Mouse (Mus musculus): ENCODE data around the gene Slc25a33. TPM values are rescaled to one million over a fixed set of nuclear protein-coding genes. Genes with fewer than 3 reads are reported as not detected.
A peak's percentile ranks its signal among the peaks of the same experiment; 100 is the strongest.

Slc25a33 gene
- polyA plus RNA-seq, 1 experiment: 14.0 TPM

DNA sequence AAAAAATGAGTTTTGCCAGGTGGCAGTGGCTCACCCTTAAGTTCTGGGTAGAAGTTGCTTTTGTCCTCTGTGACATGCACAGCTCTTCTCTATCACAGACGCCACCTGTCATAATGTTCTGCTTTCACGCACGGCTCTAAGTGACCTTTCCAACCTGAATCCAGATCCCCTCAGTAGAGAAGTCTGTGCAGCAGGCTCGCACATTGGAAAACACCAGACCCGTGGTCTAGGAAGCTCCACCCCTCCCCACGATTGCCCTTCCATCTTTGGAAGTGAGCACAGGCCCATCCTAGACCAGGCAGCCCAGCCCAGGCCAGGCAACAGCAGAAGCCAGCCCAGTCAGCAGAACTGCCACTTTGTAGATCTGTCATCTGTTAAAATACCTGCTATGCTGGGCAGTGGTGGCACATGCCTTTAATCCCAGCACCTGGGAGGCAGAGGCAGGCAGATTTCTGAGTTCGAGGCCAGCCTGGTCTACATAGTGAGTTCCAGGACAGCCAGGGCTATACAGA lies 20.9 kb upstream of the Slc25a33 start:
- DNase-seq (ENCODE audit: low read depth): no peak

DNA sequence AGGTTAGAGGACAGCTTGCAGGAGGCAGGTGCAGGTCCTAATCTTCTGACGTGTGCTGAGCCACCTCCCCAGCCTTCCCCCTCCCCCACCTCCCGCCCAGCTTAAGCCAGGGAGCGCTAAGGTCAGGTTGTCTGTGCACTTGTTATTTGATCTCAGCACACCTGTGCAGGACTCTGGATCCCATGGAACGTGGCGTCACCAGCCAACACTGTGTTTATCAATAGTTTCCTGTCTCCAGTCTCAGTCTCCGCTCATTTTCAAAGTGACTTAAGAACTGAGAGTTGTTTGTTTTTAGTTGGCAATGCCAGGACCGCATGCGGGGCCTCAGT lies 19.9 kb upstream of the Slc25a33 start:
- DNase-seq (ENCODE audit: low read depth): no peak

DNA sequence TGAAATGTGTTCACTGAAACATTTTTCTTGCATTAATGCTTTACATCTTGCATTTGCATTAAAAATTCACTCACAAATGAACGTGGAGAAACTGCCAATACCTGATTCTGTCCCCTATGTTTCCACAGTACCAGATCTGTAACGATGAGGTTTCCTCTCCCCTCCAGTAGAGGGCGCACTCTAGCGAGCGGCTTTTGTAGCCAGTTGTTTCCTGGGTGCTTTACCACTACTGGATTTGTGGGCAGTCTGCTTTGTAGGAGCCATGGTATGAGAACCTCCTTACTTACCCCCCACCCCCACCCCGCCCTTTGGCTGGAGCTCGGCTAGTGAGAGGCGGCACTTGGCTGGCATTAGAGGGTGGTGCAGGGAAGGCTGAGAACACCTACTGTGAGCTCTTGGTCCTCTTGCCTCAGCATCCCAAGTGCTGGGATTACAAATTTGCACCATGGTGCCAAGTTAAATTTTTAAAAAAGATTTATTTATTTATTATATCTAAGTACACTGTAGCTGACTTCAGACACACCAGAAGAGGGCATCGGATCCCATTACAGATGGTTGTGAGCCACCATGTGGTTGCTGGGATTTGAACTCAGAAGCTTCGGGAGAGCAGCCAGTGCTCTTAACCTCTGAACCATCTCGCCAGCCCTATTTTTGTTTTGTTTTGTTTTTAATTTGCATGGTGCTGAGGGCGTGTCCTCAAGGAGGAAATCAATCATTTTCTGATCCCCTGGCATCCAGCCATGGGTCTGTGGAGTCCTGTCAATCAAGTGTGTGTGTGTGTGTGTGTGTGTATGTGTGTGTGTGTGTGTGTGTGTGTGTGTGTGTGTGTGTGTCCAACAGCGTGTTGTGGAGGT lies 19.3 kb upstream of the Slc25a33 start:
- DNase-seq (ENCODE audit: low read depth): no peak

DNA sequence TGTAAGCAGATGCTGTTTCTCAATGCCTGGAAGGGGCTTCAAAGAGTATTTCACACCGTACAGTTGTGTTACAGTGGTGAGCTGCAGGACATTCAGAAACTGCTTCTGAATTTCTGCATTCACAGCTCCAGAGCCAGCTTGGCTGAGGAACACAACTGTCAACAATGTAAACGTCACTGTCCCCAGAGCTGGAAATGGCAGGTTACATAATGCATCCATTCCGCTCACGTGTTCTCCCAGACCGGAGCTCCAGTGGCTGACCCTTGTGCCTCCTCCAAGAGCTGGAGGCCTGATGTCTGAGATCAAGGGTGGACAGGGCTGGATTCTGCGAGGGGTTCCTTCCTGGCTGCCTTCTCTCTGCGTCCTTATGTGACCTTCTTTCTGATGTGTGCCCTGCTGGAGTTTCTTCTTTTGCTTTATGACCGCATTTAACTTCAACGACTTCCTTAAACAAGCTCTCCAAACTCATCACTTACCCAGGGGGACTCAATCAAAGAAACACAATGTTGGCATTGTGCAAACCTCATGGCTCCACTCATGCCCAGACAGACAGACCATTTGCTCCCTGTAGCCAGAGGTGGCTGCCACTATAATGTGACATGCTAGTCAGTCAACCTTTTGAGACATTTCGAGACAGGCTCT lies 18.2 kb upstream of the Slc25a33 start:
- no peak for DNase-seq (ENCODE audit: low read depth)

DNA sequence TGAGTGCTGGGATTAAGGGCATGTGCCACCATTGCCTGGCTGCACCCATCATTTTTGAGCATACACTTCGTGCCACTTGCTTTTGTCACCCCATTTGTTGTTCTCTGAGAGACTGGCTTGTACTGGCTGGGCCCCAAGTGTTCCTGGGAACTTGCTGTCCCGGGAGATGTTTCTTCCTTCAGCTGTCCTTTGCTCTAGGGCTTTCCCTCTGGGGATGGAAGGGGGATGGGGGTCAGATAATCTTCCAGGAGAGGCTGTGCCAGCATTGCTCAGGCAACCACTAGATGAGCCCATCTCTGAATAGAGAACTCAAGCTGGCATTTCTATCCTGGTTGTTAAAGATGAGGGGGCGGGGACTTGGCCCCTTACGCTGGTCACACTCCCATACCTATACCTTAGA lies 17.4 kb upstream of the Slc25a33 start:
- DNase-seq (ENCODE audit: low read depth): no peak

DNA sequence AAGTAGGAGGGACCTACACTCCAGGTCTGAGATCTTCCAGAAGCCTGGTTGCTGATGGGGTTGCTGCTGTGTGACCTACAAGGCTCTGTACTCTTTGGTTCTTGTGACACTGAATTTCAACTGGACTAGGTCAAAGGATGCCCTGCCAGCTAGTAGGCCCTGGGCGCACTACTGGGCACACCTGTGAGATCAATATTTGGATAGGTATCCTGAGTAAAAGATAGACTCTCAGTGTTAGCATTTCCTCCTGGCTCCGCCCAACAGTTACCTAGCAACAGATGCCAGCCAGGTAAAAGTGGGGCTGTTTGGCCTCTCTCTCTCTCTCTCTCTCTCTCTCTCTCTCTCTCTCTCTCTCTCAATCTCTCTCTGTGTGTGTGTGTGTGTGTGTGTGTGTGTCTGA lies 16.9 kb upstream of the Slc25a33 start:
- DNase-seq (ENCODE audit: low read depth): no peak

DNA sequence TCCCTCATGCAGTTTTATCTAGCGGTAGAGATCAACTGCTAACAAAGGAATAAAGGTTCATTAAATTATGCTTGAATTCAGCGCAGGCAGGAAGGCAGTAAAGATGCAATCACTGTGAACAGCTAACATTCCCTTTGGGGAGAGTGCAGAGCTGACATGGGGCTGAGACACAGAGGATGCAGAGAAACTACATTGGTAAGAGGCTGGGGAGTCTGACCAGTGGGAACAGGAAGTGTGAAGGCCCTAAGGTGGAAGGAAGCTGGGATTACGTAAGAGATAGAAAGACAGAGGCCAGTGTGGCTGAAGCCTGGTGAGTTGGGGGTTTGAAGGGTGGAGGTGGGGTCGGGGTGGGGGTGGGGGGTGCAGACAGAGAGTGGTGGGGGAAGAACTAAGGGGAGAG lies 16.5 kb upstream of the Slc25a33 start:
- DNase-seq (ENCODE audit: low read depth): no peak

DNA sequence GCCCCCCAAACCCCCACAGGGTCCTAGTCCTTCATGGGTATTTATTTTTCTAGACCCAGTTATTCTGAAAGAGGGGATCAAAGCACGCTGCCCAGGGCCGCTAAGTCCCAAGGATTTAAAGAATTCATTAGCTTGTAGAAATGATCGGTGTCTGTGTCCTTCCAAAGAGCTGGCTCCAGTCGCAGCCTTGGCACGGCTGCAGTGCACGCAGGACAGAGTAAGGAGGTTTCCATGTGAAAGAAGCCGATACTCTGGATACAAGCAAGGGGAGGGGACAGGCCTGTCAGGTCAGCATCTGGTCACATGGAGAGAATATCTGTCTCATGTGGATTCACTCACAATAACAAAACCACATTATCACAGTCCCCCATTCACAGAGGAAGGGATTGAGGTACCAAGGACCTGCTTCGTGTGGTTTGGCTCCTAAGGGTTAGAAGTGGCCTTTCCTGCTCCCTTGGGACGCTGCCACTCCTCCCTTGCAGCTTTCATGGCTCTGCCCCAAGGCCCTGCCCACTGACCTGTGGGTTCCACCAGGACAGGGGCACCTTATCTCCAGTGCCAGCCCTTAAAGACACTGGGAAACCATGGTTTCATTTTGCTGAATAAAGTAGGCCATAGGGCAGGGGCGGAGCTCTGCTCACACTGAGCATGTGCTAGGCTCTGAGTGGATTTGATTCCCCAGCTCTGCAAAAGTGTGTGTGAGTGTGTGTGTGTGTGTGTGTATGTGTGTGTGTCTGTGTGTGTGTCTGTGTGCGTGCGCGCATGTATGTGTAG lies 15.5 kb upstream of the Slc25a33 start:
- no peak for DNase-seq (ENCODE audit: low read depth)

DNA sequence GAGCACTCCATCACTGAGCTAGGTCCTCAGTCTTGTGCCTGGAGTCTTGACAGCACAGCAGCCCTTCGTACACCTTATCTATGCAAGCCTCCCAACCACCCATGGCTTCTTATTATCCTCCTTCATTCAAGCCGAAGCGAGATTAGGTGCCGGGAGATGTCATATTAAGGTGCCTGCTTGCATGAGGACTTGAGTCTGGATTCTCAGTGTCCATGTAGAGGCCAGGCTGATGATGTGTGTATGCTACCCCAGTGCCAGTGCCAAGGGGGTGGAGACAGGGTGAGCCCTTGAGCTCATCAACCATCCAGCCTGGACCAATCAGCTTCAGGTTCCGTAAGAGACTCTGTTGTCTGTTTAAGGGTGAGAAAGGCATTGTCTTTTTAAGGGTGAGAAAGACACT lies 10.8 kb upstream of the Slc25a33 start:
- no peak for DNase-seq (ENCODE audit: low read depth)

DNA sequence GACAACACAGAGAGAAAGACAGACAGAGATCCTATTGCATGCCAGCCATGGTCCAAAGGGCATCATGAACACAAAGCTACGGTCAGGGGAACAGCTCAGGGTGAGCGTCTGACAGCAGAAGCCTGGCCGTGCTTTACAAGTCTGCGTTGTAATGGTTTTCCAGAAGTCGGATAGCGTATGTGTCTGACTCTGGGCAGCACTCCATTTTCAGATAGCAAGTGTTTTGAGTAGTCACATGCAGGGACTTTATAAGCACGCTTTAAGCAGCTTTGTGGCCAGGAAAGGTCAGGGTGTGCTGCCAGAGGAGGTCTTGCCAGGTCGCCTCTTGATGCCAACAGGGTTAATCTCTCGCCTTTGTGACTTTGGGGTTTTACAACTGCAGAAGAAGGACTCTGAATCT lies 10.3 kb upstream of the Slc25a33 start:
- no peak for DNase-seq (ENCODE audit: low read depth)

DNA sequence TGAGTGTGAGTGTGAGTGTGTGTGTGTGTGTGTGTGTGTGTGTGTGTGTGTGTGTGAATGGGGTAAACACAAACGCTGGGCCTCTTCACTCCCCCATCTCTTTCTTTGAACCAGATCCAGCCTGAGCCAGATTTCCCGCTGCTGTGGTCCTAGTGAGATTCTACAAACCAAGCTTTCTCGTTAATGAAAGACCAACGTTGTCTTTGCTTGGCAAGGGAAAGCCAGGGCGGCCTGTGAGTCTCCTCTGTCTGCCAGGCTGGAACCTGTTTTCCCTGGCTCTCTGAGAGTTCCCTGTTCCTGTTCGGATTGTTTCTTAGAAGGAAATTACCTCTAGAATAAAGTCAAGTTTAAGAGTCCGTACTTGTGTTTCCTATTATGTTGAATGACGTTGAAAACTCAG lies 8.9 kb upstream of the Slc25a33 start:
- no peak for DNase-seq (ENCODE audit: low read depth)

DNA sequence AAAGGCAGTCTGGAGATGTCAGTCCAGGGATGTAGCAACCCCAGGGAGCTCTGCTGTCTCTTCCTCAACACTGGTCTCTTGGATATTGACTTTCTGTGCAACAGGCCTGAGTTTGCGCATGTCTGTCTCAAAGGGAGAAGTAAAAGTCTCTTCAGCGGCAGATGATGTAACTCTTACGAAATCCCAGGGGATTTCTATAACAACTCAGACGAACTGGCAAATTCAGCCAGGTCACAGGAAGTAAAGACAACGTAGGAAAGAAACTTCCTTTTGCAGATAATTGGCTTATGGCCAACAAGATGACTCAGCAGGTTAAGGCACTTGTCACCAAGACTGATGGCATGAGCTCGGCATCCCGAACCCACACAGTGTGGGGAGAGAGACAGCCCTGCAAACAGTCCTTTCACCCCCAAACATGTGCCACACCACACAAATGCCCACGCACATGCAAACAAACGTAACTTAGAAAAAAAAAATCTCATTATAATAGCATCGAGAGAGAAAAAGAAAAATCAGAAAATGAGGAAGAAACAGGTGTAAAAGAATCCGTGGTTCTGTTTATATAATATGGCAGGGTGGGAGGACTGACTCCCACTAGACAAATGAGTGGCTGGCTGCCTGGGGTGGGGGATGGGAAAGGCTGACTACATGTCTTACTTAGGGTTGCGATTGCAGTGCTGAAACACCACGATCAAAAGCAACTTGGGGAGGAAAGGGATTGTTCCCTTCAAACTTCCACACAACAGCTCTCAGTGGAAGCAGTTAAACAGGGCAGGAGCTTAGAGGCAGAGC lies 6.7 kb upstream of the Slc25a33 start:
- DNase-seq (ENCODE audit: low read depth): peak; percentile 94

DNA sequence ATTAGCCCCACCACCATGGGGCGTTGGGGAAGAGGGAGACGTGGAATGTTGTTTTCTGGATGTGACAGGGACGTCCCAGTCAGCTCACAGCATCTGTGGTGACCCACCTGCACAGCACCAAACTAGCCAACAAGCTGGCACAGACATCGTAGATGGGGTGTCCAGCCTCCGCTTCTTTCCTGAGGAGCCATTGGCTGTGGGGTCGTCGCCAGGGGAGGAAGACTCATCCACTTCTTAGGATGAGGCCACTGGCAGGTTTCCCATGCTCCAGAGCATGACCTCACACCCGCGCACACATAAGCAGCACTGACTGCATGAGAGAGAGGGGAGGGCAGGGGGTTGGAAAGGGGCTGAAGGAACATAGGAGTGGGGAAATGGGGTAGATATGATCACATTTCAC lies 5.9 kb upstream of the Slc25a33 start:
- DNase-seq (ENCODE audit: low read depth): no peak

DNA sequence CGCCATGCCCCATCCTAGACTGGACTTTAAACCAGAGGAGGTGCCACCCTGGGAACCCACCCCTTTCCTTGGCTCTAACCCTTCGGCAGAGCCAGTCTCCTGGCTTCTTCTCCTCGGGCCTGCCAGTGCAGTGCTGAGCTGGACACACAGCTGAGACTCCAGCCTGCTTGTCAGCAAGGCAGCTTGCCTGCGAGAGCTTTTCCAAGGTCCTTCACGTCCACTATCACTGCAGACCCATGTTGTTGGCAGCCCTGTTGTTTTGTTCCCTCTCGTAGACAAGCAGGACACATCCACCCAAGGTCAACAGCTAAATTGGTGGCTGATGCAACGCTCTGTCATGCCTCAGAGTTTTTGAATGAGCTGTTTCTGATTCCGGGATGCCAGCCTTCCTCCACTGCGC lies 3.0 kb upstream of the Slc25a33 start:
- DNase-seq (ENCODE audit: low read depth): no peak

DNA sequence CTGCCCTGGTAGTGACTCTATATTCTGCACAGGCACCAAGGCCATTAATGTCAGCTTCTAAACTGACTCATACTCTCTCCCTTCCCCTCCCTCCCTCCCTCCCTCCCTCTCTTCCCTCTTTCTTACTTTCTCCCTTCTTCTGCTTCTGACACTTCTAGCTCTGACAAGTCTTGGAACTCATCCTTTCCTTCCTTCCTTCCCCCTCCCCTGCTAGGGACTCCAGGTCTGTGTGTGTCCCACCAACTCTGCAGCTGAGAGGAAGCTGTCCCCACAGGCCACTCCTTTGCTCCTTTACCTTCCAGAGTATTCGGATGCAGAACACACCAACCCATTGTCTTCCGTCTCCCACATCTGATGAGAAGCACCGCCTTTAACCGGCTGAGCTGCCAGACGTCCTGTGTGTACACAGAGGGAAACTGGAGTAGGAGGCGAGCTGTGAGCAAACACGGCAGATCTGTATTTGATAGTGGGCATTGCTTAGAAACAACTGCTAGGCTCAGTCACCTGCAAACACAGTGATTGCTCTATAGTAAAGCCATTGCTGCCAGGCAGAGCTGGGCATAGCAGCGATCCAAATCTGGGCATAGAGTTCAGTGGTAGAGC lies 1.8 kb upstream of the Slc25a33 start:
- DNase-seq (ENCODE audit: low read depth): no peak

DNA sequence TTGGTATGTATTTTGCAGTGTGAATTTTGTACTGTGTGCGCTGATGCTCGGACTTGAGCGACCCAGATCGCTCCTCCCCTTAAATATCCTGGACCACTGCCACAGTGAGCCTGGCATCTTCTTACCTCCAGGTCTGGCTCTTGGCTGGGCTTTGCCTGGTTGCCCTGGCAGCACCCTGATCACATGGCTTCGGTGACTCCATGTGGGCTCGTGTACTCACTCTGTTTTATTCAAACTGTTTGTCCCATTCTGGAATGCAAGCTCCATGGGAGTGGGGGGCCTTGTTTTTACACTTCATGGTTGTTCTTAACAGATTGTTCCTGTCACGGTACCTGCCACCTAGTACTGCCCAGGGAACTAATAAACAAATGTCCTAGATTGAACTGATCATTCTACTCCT lies 1.3 kb upstream of the Slc25a33 start:
- DNase-seq (ENCODE audit: low read depth): no peak

DNA sequence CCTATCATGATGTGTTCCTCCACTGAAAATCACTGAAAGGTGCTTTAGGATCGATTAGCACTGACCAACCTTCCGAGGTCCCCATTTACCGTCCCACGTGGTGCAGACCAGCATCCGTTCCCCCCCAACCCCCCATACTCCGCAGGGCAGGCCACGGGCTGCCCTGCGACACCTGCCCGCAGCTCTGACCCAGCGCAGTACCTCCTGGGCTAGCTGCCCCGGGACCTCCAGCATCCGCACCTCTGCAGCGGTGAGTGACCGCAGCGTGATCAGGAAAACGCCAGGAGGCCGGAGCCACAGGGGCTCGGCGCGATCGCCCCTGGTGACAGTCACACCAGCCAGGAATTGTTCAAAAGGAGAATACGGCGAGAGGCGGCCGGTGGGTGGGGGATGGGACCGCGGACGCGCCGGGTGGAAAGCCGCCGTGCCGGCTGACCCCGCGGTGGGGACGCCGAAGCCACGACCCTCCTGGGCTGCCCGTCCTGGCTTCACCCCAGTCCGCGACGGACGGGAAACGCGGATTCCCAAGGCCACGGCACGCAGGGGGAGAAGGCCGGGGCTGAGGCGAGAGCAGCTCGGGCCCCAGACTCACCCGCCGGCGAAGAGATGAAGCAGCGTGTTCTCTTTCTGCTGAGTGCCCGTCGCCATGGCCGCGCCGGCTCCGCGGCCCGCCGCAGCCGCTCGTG lies 526 bp downstream of the Slc25a33 start:
- DNase-seq (ENCODE audit: low read depth): no peak

DNA sequence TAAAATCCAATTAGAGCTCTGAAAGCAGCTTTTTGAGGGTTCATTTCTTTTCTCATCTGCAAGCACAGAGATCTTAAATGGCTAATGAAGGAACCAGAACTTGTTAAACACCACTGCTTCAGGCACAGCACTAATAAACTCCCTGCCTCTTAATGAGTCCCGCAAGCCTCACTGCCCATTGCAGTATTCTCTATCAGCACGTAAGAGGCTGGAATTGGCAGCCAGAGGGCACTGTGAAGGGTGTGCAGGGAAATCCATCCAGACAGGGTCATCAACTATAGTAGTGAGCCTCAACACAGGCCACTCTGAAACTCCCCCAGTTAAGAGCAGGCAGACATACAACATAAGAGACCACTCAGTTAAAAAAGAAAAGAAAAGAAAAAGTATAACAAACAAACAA lies 1.7 kb downstream of the Slc25a33 start:
- DNase-seq (ENCODE audit: low read depth): no peak

DNA sequence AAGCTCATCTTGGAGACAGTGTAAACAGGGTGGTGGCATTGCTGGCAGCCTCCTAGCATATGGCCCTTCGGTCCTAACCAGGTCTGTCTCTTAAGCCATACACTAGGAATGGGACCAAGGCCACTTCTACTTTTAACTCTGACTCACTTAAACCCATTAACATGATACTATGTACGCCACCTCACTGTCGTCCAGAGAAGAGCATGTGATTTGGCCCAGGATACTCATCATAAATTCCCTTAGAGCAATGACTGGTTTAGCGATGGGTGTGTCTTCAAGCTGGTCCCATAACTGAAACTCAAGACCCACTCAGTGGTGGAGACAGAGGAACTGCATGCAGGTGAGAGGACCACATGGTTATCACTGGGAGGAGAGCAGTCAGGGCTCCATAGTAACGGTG lies 8.9 kb downstream of the Slc25a33 start:
- DNase-seq (ENCODE audit: low read depth): no peak

DNA sequence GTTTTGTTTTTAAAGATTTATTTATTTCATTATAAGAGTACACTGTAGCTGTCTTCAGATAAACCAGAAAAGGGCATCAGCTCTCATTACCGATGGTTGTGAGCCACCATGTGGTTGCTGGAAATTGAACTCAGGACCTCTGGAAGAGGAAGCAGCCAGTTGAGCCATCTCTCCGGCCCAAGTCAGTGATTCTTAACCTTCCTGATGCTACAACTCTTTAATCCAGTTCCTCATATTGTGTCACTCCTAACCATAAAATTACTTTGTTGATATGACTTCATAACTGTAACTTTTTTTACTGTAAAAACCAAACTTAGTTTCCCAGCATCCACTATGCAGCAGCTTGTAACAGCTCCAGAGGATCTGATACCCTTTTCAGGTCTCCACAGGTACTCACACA lies 10.7 kb downstream of the Slc25a33 start:
- no peak for DNase-seq (ENCODE audit: low read depth)

DNA sequence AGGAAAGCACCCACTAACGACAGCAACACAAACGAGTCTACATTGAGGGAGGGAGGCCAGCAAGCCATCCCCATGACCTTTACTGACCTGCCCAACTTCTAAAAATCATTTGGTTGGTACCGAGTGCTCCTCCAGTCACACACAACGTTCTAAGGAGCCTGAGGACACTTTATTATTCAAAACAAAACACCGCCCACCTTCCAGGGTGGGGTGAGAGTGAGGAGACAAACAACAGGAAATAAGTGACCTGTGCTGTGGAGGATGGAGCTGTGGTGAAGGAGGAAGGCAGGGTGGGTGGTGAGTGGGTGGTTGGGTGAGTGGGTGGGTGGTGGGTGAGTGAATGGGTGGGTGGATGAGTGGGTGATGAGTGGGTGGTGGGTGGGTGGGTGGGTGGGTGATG lies 14.6 kb downstream of the Slc25a33 start:
- DNase-seq (ENCODE audit: low read depth): no peak

All from gonadal fat pad, adult 2 months (tissue).